Mouse (Mus musculus): Measurements from ENCODE around the gene Glb1. TPM values are rescaled to one million over a fixed set of nuclear protein-coding genes. Genes with fewer than 3 reads are reported as not detected.

The Glb1 gene
- total and polyA plus RNA-seq, 3 experiments = 7.0 to 15.7 TPM; not detected in 1

DNA sequence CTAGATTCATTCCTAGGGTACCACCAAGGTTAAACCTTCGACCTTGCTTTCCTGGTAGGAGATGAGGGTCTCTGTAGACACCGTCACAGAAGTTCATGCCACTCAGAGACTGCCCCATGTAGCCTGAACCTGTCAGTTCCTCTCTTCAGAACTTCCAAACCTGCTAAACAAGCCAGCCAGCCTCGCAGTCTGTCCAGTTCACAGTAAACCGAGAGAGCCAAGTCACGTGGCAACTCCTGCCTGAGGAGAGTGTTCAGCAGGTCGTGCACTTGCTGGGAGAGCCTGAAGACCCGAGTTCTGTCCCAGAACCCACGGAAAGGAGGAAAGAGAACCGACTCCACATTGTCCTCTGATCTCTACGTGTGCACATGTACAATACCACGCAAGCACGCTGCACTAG is 13.0 kb downstream of the Glb1 start:
- no peak for DNase-seq (ENCODE audit: low read depth, low spot score)
- H3K9ac ChIP-seq (ENCODE audit: control insufficient read depth, low read depth, low read length, poor library complexity, severe bottlenecking) = no peak overlapping the region
- H3K4me1 ChIP-seq (ENCODE audit: control insufficient read depth in 1 of 2, insufficient read depth in 2 of 2, low read length in 2 of 2) = 0 out of 4 replicates have a peak, but pooled peaks cover 0 to 3% of the 10 kb centered on the region in 2 experiments
- H3K4me3 ChIP-seq (ENCODE audit: control insufficient read depth in 1 of 2, insufficient read depth in 1 of 2, low read depth in 2 of 2, low read length in 2 of 2) = no peak overlapping the region
- no peak for TF ChIP-seq EP300 (IDR thresholded peaks at IDR 0.05; ENCODE audit: low read depth in 1 of 2, low read length in 2 of 2)
- no peak for TF ChIP-seq ETS1 (IDR thresholded peaks at IDR 0.05; ENCODE audit: low read depth, low read length)
- no peak for TF ChIP-seq BHLHE40 (IDR thresholded peaks at IDR 0.05; ENCODE audit: borderline replicate concordance, low read depth, low read length)
- TF ChIP-seq MEF2A (IDR thresholded peaks at IDR 0.05; ENCODE audit: extremely low read depth, insufficient replicate concordance, low read depth, low read length, poor library complexity, severe bottlenecking) = no peak
- TF ChIP-seq HCFC1 (IDR thresholded peaks at IDR 0.05; ENCODE audit: low read depth, low read length) = no peak
- TF ChIP-seq CHD2 (IDR thresholded peaks at IDR 0.05; ENCODE audit: low read length) = no peak
- no peak for TF ChIP-seq SIN3A (IDR thresholded peaks at IDR 0.05; ENCODE audit: low read length)
- no peak for TF ChIP-seq POLR2A (IDR thresholded peaks at IDR 0.05; ENCODE audit: control insufficient read depth in 1 of 2, insufficient read depth in 1 of 2, low read depth in 1 of 2, low read length in 2 of 2, poor library complexity in 1 of 2)
- no peak for TF ChIP-seq POLR2AphosphoS5 (IDR thresholded peaks at IDR 0.05; ENCODE audit: borderline replicate concordance, low read depth, low read length)
- TF ChIP-seq GATA1 (IDR thresholded peaks at IDR 0.05; ENCODE audit: low read depth, low read length) = no peak
- no peak for TF ChIP-seq GABPA (IDR thresholded peaks at IDR 0.05; ENCODE audit: low read depth, low read length)
- no peak for TF ChIP-seq NRF1 (IDR thresholded peaks at IDR 0.05; ENCODE audit: insufficient read depth, low read depth, low read length, poor library complexity, severe bottlenecking)
- no peak for TF ChIP-seq MXI1 (IDR thresholded peaks at IDR 0.05; ENCODE audit: low read depth, low read length)
- TF ChIP-seq JUND (IDR thresholded peaks at IDR 0.05; ENCODE audit: low read depth, low read length) = no peak
- H3K79me2 ChIP-seq (ENCODE audit: control insufficient read depth, insufficient read depth, low read length, poor library complexity) = no peaks in the 10 kb centered on the region
- H3K36me3 ChIP-seq (ENCODE audit: control insufficient read depth in 1 of 2, insufficient read depth in 2 of 2, low read length in 2 of 2) = peaks cover 0 to 4% of the 10 kb centered on the region in 2 experiments; a peak in 3 of 4 replicates
- no peak overlapping the region for H3K27ac ChIP-seq (ENCODE audit: control insufficient read depth, low read depth, low read length)
- no peaks in the 10 kb centered on the region for H3K9me3 ChIP-seq (replicated peaks; ENCODE audit: insufficient read depth, low read length)
- no peaks in the 10 kb centered on the region for H3K27me3 ChIP-seq (ENCODE audit: control insufficient read depth in 1 of 2, insufficient read depth in 2 of 2, low read length in 2 of 2)

DNA sequence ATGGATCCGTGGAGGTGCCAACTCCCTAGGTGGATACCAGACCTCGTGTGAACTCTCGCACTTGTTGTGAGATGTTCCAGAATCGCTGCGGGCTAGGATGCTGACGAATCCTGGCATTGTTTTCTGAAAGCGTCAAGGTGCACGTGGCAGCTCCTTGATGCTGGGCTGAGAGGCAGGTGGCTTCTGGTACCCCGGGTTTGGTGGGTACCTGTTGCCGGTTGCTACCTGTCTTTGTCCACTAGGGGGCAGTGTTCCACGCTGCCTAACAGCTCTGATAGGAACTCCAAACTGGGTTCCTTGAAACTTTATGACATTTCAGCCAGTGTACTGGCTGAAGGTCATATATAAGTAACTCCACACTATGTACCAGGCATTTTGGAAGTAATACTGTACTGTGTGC is 14.8 kb downstream of the Glb1 start:
- H3K27ac ChIP-seq (ENCODE audit: control insufficient read depth, low read depth, low read length) = no peak overlapping the region
- H3K9me3 ChIP-seq (replicated peaks; ENCODE audit: insufficient read depth, low read length) = no peaks in the 10 kb centered on the region
- H3K4me1 ChIP-seq (ENCODE audit: control insufficient read depth in 1 of 2, insufficient read depth in 2 of 2, low read length in 2 of 2) = 0 out of 4 replicates have a peak, but pooled peaks cover 0 to 3% of the 10 kb centered on the region in 2 experiments
- DNase-seq (ENCODE audit: low read depth, low spot score) = peak; percentile 61
- H3K27me3 ChIP-seq (ENCODE audit: control insufficient read depth in 1 of 2, insufficient read depth in 2 of 2, low read length in 2 of 2) = no peaks in the 10 kb centered on the region
- H3K9ac ChIP-seq (ENCODE audit: control insufficient read depth, low read depth, low read length, poor library complexity, severe bottlenecking) = no peak overlapping the region
- peaks cover 0 to 3% of the 10 kb centered on the region in 2 experiments; a peak in 3 of 4 replicates for H3K36me3 ChIP-seq (ENCODE audit: control insufficient read depth in 1 of 2, insufficient read depth in 2 of 2, low read length in 2 of 2)
- TF ChIP-seq RAD21 (IDR thresholded peaks at IDR 0.05; ENCODE audit: low read depth, low read length) = peak; percentile 26
- peak; percentile 35 for TF ChIP-seq SMC3 (IDR thresholded peaks at IDR 0.05; ENCODE audit: low read depth, low read length)
- TF ChIP-seq JUND (IDR thresholded peaks at IDR 0.05; ENCODE audit: low read depth, low read length) = no peak
- peak; percentile 63 to 95 (median 80) for TF ChIP-seq CTCF (IDR thresholded peaks at IDR 0.05 in 2 of 3, conservative IDR thresholded peaks at IDR 0.05 in 1 of 3; ENCODE audit: control insufficient read depth in 1 of 3, insufficient read depth in 1 of 3, low read depth in 2 of 3, low read length in 3 of 3, poor library complexity in 1 of 3, severe bottlenecking in 1 of 3)
- no peaks in the 10 kb centered on the region for H3K79me2 ChIP-seq (ENCODE audit: control insufficient read depth, insufficient read depth, low read length, poor library complexity)
- H3K4me3 ChIP-seq (ENCODE audit: control insufficient read depth in 1 of 2, insufficient read depth in 1 of 2, low read depth in 2 of 2, low read length in 2 of 2) = no peak overlapping the region

Measured in MEL (cell line).